Mouse (Mus musculus): ENCODE results near the gene Gm28308. TPM values are rescaled to one million over a fixed set of nuclear protein-coding genes. Genes with fewer than 3 reads are reported as not detected.

Gene Gm28308
- total RNA-seq, 1 experiment from 2014 or later: not detected

DNA sequence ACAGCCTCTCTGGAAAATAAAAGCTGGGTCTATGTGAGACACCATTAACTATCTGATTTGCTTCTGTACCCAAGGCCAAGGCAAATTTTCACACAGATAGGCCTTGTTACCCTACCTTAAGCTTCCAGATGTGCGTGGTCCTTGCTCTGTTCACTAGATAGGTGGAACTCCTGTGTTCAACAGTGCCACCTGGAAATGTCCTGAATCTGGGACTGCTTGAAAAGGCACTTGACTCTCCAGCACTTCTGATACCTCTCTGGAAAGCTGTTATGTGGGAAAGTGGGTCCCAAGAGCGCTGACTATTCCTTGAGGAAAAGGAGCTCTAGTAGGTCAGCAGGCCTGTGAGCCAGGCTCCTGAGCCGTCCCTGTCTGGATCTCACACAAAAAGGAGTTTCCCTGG lies 23.7 kb upstream of the Gm28308 start:
- no peak for ATAC-seq (replicated peaks in 1 of 2; ENCODE audit: insufficient read depth in 1 of 2, low FRiP score in 2 of 2, low TSS enrichment in 1 of 2, low read depth in 1 of 2, poor library complexity in 2 of 2, severe bottlenecking in 2 of 2)

GRCm38 (mm10) chr6:52235866-52236265 lies 22.7 kb upstream of the Gm28308 start:
- ATAC-seq (replicated peaks in 1 of 2; ENCODE audit: insufficient read depth in 1 of 2, low FRiP score in 2 of 2, low TSS enrichment in 1 of 2, low read depth in 1 of 2, poor library complexity in 2 of 2, severe bottlenecking in 2 of 2): no peak

DNA sequence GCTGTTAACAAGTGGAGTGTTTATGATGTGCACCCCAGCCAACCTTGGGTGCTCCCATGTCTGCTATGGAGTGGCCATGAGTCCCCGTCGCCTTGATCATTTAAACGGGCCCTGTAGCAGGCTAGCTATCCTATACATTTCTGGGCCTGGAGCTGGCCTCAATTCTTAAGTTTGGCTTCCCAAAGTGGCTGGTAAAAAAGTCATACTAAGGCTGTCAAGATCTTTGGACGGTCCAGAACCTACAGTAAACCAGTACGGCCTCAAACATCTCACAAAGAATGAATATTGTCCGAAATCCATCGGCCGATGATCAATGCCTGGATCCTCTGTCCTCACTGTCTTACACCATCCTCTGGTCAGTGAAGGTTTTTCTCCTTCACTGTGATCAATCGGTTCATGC lies 22.1 kb upstream of the Gm28308 start:
- no peak for ATAC-seq (replicated peaks in 1 of 2; ENCODE audit: insufficient read depth in 1 of 2, low FRiP score in 2 of 2, low TSS enrichment in 1 of 2, low read depth in 1 of 2, poor library complexity in 2 of 2, severe bottlenecking in 2 of 2)

- ATAC-seq (replicated peaks in 1 of 2; ENCODE audit: insufficient read depth in 1 of 2, low FRiP score in 2 of 2, low TSS enrichment in 1 of 2, low read depth in 1 of 2, poor library complexity in 2 of 2, severe bottlenecking in 2 of 2): no peak
Observed at GRCm38 (mm10) chr6:52234428-52235140, 21.4 kb upstream of the Gm28308 start.

- ATAC-seq (replicated peaks in 1 of 2; ENCODE audit: insufficient read depth in 1 of 2, low FRiP score in 2 of 2, low TSS enrichment in 1 of 2, low read depth in 1 of 2, poor library complexity in 2 of 2, severe bottlenecking in 2 of 2): peak in 1 of 2 experiments; percentile 27; a peak in 1 of 4 replicates
Observed at GRCm38 (mm10) chr6:52233546-52234427, 20.6 kb upstream of the Gm28308 start.

GRCm38 (mm10) chr6:52232984-52233545 lies 19.9 kb upstream of the Gm28308 start:
- ATAC-seq (replicated peaks in 1 of 2; ENCODE audit: insufficient read depth in 1 of 2, low FRiP score in 2 of 2, low TSS enrichment in 1 of 2, low read depth in 1 of 2, poor library complexity in 2 of 2, severe bottlenecking in 2 of 2): no peak

DNA sequence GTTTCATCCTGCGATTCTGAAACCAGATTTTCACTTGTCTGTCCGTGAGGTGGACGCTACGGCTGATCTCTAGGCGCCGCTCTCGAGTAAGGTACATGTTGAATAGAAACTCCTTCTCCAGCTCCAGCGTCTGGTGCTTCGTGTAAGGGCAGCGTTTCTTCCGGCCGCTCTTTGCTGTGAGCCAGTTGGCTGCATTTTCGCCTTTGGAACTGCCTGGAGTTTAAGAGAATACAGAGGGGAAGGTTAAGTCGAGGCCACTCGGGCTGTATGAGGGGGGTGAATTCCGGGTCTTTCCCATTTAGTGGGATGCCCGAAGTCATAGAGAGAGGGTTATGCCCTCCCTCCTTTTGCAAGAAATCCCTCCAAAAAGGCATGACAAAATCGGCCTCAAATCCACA lies 19.4 kb upstream of the Gm28308 start:
- no peak for ATAC-seq (replicated peaks in 1 of 2; ENCODE audit: insufficient read depth in 1 of 2, low FRiP score in 2 of 2, low TSS enrichment in 1 of 2, low read depth in 1 of 2, poor library complexity in 2 of 2, severe bottlenecking in 2 of 2)

DNA sequence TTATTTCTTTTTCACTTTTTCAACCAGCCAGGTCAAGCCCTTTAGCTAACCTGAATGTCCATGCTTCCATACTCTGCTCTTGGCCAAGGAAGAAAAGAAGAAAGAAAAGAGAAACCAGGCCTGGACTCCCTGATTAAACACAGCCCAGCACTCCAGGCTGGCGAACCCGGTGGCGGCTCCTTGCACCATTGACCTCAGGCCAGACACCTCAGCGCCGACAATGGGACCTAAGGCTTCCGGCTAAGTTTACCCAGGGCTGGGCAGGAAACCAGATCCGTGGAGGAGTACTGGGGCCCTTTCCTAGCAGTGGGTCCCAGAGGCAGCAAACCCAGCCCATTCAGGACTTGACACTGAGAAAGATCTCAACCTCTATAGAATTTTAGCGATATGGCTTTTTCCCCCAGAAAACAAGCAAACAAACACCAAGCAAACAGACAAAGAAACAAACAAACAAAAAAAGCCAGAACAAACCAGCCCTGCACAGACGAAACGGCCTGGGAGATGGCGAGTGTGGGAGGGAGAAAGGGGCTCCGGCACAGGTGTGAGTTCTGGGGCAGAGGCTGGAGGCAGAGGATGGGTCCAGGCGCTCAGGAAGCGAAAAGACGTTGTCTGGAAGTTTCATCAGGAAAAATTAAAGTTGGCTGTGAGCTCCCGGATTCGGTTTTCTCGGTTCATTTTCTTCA lies 18.9 kb upstream of the Gm28308 start:
- no peak for ATAC-seq (replicated peaks in 1 of 2; ENCODE audit: insufficient read depth in 1 of 2, low FRiP score in 2 of 2, low TSS enrichment in 1 of 2, low read depth in 1 of 2, poor library complexity in 2 of 2, severe bottlenecking in 2 of 2)

DNA sequence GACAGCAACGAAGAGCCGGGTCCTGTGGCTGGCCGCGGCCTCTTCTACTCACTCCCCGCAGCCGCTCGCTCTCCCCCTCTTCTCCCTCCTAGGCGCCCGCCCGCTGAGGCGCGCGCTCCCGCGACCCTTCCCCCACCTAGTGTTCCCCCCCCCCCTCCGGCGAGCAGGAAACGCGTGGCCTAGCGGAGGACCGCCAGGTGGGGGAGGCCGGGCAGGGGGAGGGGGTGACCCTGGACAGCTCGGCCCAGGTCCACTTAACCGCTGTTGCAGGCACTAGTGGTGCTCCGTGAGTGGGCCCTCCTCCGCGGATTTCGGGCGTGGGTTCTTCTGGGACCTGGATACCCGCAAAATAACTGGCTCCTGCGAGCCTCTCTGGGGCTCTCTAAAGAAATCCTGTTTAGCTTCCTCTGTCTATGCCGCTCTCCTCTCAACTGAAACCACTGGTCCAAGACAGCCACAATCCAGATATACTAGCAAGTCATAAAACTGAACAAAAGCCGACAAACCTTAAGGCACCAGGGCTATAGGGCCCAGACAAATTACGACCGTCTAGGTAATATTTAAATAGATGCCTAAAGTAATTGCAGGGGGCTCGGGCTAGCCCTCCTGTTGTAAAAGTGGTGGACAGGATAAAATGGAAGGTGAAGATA lies 17.5 kb upstream of the Gm28308 start, which contains the start of gene Hoxa9:
TSS of gene Hoxa9 (minus strand) at position 574 of the 650 bp plus-strand sequence.
- ATAC-seq (replicated peaks in 1 of 2; ENCODE audit: insufficient read depth in 1 of 2, low FRiP score in 2 of 2, low TSS enrichment in 1 of 2, low read depth in 1 of 2, poor library complexity in 2 of 2, severe bottlenecking in 2 of 2): no peak

- ATAC-seq (replicated peaks in 1 of 2; ENCODE audit: insufficient read depth in 1 of 2, low FRiP score in 2 of 2, low TSS enrichment in 1 of 2, low read depth in 1 of 2, poor library complexity in 2 of 2, severe bottlenecking in 2 of 2): no peak
Observed at GRCm38 (mm10) chr6:52229558-52230416, 16.6 kb upstream of the Gm28308 start.

DNA sequence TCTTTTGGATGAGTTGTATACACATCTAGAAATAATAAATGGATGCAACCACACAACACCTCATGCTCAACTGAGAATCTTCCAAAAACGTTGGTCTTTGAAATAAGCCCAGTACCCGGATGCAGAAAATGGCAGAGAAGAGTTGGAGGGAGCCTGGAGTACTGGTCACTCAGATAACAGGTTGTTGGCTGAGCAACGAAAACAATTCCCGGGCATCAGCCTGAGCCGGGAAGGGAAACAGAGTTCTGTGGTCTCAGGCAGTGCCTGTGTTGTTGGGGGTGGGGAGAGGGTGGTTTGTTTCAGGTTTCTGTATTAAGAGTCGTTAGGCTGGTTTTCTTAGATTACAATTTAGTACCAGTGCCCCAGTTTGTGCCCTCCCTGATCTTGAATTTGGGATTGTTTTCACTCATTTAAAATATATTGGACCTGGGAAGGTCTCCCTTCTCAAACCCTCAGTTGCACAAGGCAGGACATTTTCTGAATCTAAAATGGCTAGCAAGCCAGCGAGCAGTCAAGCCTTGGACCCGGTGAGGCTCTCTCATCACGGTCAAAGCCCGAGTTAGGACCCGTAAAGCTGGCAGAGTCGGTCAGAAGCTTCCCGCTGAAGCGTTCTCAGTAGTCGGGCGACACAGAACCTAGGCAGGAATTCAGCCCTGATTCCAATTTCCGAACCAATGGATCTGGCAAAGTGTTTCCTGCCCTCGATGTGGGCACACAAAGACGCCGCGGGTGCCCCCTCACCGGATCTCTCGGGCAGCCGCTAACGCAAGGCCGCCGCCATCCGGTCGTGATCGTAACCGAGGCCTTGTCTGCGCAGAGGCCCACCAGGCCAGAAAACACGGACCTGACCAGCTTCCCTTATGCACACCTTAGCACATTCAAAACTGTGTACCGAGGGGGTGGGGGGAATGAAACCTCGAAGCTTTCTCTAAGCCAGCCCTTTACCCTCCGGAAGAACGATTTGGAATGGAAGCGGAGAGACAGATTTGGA lies 15.6 kb upstream of the Gm28308 start:
- no peak for ATAC-seq (replicated peaks in 1 of 2; ENCODE audit: insufficient read depth in 1 of 2, low FRiP score in 2 of 2, low TSS enrichment in 1 of 2, low read depth in 1 of 2, poor library complexity in 2 of 2, severe bottlenecking in 2 of 2)

DNA sequence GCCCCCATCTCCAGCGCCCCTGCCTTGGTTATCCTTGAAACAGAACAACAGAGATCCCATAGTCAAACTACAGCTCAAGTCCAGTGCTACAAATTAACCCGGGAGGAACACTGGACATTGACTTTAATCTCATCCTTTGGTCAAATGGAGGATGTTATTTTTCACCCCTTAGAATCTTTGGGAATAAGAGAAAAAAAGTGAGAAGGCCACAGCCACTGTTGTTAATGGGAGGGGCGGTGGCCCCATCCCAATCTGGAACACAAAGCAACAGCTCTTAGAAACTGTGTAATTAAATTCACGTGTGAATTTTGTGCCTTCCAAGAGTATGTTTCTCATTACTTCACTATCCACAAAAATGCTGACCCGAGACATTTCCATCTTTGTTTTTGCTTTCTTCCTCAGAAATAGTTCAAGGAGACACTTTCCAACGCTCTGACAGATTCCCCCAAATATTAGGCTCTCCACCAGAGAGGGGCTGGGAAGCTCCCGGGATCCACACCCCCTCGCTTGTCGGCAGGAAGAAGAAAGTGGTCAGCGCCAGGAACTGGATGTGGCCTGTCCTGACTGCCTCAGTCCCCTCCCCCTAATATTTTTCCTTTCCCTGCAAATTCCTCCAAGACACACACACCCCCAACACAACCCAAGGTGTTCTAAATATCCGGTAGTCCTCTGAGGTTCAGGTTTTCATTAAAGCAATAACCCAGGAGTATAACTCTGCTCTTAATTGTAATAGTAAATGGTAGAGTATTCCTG lies 14.5 kb upstream of the Gm28308 start:
- no peak for ATAC-seq (replicated peaks in 1 of 2; ENCODE audit: insufficient read depth in 1 of 2, low FRiP score in 2 of 2, low TSS enrichment in 1 of 2, low read depth in 1 of 2, poor library complexity in 2 of 2, severe bottlenecking in 2 of 2)

DNA sequence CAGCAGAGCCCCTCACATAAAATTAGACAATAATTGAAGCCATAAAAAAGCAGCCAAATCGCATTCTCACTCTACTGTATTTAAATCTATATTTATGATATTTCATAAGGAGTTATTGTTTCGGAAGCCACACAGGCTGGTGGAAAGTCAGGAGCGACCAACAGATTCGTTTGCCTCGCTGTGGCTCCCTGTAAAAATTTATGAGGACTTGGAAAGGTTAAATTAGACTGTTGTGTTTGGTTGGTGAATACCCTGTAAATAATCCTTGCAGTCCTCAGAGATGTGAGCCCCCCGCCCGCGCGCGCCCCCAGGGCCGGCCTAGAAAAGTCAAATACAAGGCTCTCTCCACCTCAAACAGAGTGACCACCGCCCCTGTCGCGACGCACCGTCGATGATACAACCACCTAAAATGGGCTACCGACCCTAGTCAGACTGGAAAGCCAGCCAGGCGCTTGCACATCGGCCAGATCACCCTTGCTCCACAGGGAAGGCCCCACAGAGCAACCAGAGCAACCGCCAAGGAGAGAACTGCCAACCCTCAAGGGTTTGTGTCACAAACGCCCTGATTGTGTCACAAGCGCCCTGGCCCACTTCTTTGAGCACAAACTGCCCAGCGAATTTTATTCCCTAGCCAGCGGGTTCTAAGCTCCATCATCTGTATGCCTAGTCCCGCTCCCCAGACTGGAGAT lies 13.6 kb upstream of the Gm28308 start:
- no peak for ATAC-seq (replicated peaks in 1 of 2; ENCODE audit: insufficient read depth in 1 of 2, low FRiP score in 2 of 2, low TSS enrichment in 1 of 2, low read depth in 1 of 2, poor library complexity in 2 of 2, severe bottlenecking in 2 of 2)
